Mouse (Mus musculus): ENCODE data around the gene Jarid2.

Gene Jarid2

GRCm38 (mm10) chr13:44728145-44728880 is 961 bp upstream of the Jarid2 start:
- no peak for DNase-seq (ENCODE audit: low spot score in 2 of 2)

- peak; percentile 100 for DNase-seq (ENCODE audit: low spot score in 2 of 2)
Observed at GRCm38 (mm10) chr13:44730146-44730864, 1.0 kb downstream of the Jarid2 start.

DNA sequence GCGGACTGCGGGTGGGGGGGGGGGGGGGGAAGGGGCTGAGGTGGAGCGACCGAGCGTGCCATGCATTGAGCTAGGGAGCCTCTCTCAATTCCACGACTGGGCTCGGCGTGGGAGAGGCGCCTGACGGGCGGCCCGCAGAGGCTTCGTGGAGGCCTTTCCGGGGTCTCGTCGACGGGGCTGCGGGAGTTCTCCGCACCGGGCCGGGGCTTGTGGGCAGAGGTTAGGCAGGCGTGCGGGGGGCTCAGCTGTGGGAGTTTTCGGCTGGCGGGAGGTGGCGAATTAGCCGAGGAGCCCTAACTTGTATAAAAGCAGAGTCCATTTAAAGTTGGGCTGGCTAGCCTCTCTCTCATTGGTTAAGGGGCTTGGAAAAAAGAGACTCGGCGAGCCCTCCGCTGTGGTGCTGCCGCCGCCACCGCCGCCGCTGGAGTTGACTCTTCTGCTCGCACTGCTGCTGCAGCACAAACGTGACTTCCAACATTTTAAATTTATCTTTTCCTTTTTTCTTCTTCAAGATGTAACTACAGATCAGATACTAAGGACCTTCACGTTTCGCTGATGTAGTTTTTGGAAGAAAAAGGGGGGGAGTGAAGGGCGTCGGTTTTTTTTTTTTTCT is 1.8 kb downstream of the Jarid2 start:
- DNase-seq (ENCODE audit: low spot score in 2 of 2) = peak; percentile 91 to 93

DNA sequence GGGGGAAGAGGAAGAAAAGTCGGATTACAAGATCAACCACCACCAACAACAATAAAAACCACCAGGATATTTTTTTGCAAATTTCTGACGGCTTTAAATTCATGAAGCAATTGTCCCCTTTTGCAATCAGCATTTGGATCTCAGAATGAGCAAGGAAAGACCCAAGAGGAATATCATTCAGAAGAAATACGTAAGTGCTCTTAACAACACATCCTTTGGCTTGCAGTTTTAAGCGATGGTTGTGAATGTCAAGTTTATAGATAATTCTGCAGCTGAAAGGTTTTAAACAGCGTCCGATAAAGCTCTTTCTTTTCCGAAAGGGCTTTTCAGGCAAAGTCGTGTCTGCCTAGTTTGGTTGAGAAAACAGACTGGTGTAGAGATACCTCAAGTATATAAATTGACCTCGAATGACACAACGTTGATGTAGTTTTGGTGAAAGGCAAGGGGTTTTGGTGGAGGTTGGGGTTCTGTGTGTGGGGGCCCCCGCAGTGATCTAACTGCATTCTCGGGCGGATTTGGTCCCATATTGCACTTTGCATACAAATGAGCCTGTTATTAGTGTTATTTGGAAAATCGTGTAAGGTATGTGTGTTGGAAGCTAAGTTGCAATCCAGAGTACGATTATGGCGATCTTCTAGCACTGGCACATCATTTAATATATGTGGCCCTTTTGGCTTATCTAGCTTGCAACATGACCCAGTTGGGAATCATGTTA is 2.6 kb downstream of the Jarid2 start:
- no peak for DNase-seq (ENCODE audit: low spot score in 2 of 2)

DNA sequence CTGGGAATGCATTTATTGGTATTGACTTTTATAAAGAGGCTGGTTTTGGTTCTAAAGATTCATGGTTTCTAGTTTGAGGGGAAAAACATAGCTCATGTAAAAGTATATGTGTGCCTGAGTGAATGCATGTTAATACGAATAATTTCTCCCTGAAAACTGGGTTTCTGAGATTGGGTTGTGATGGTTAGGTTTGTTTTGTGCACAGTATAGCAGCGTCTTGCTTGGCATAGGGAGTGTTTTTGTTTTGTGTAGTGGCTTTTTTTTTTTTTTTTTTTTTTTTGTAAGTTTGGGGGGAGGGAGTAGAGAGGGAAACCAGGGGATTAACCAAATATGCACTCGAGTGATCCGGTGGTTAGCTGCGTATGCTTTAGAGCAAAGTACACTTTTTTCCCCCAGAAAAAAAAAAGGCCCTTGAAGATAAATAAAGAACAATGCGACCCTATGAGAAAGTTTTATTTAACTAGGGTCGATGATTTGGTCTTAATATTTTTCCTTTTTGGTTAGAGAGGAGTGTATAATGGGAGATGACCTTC is 3.2 kb downstream of the Jarid2 start:
- no peak for DNase-seq (ENCODE audit: low spot score in 2 of 2)

GRCm38 (mm10) chr13:44733036-44733372 is 3.7 kb downstream of the Jarid2 start:
- no peak for DNase-seq (ENCODE audit: low spot score in 2 of 2)

- peak; percentile 79 to 81 for DNase-seq (ENCODE audit: low spot score in 2 of 2)
Observed at GRCm38 (mm10) chr13:44733373-44734111, 4.3 kb downstream of the Jarid2 start.

DNA sequence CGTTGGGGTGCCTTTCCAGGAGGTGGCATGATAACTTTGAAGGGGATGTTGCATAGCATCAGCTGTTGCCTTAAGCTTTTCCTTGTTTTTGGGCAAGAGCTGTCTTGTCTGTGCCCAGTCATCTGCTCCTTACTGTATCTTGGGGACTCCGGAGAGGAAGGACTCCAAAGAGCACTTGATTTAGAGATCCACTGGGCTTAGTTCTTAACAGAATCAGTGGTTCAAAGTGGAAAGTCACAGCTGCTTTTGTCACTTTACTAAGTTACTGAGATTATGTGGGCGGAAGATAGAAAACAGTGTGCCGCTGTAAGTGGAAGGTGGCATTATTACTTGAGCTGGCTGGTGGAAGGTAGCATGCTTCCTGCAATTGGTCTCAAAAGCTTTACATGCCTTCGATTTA is 5.2 kb downstream of the Jarid2 start:
- DNase-seq (ENCODE audit: low spot score in 2 of 2) = no peak

DNA sequence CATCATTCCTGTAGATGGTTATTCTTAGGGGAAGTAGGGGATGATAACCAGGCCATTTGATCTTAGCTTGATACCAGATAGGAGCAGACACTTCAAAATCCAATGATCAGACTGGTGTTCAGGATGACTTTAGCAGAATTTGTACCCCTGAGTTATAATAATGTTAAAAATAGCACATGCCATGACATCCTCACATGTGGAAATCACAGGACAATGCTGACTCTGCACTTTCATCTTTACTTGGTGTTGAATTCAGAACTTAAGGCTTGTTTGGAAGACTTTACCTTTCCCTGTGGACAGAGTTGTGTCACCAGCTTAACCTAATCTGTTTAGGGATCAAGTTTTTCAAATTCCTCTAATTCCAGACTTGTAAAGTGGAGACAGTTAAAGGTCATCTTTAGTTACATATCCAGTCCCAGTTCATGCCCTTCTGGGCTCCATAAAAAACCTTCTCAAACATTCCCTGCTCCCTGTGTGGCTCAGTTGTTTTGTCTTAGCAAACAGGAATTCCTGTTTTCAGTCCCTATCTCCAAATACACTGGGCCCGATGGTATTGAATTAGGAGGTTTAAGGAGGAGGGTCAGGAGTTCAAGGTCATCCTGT is 5.9 kb downstream of the Jarid2 start:
- DNase-seq (ENCODE audit: low spot score in 2 of 2) = no peak

GRCm38 (mm10) chr13:44737297-44737696 is 8.0 kb downstream of the Jarid2 start:
- no peak for DNase-seq (ENCODE audit: low spot score in 2 of 2)

DNA sequence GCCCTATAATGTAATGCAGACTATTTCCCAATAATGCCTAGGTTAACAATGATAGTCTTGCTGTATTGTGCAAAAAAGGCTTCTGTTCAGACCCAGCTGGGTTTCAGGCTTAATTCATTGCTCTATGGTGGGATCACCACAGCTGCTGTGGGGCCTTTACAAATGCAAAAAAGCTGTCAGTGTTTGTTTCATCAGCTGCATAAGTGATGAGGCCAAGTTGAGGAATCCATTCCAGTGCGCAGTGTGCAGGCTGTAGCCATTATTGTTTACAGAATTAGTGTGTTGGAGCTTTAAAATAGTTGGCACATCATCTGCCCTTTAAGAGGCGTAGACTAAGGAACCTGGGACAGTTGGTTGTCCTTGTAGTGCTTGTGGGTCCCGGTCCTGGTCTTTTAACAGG is 22.5 kb downstream of the Jarid2 start:
- DNase-seq (ENCODE audit: low spot score in 2 of 2) = peak; percentile 50 to 58

- DNase-seq (ENCODE audit: low spot score in 2 of 2) = no peak
Observed at GRCm38 (mm10) chr13:44753206-44753605, 23.9 kb downstream of the Jarid2 start.

DNA sequence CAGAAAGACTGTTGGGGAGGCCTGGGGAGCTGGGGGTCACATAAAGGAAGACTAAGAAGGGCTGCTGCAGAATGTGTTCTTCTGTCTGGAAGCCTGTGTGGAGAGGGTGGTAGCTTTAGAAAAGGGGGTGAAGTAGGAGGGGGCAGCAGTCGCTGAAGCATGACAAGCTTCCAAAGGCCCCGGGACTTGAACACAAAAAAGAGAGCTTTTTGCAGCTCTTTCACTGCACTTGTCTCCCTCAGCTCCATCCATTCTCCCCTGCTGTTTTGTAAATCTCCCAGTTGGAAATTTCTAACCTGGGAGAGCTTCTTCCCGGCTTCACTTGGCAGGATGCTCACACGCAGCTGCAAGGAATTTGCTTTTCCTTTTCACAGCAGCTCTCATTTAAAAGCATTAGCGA is 26.2 kb downstream of the Jarid2 start:
- DNase-seq (ENCODE audit: low spot score in 2 of 2) = no peak

DNA sequence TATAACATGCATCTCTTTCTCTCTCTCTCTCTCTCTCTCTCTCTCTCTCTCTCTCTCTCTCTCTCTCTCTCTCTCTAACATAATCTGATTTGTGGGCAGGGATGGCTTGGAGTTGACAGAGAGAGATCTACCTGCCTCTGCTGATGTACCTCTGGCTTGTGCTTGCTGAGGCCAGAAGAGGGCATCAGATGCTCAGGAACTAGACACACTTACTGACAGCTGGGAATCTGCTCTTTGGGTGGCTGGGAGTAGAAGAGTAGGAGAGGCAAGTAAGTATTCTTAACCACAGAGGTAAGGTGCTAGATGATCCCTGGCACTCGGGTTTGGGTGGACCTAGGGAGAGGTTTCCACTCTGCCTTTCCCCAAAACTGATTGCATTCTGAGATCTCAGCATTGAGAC is 29.5 kb downstream of the Jarid2 start:
- no peak for DNase-seq (ENCODE audit: low spot score in 2 of 2)

- no peak for DNase-seq (ENCODE audit: low spot score in 2 of 2)
Observed at GRCm38 (mm10) chr13:44760761-44761160, 31.5 kb downstream of the Jarid2 start.

GRCm38 (mm10) chr13:44763068-44763467 is 33.8 kb downstream of the Jarid2 start:
- no peak for DNase-seq (ENCODE audit: low spot score in 2 of 2)

GRCm38 (mm10) chr13:44767751-44768150 is 38.5 kb downstream of the Jarid2 start:
- DNase-seq (ENCODE audit: low spot score in 2 of 2) = no peak

DNA sequence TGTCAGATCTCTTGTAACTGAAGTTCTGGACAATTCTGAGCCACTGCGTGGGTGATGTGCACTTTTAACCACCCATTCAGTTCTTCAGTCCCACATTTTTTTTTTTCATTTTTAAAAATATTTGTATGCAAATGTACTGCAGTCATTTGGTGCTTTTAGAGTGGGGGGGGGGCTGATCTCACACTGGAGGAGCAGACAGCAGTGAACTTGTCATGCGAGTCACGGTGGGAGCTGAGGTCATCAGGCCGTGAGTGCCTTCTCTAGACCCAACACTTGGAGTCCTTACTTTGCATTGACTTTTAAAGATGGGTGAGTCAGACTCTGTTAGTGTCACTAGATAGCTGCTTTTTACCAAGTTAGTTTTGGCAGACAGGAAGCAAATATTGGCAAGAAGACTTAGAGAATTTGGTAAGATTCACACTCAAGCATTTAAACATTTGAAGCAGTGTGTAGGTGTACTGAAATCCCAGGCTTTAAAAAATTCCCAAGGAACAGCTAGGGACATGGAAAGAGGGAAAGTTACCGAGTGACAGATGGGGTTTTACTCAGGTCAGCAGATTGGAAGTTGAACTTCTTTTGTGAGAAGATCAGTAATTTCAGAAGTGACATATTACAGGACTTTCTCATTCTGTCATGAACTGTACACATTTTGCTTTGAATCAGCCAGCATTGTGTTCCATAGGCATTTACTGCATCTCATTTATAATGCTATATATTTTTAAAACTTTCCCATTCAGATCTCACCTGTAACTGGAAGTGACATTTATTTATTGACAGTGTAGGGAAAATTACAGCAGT is 41.7 kb downstream of the Jarid2 start:
- no peak for DNase-seq (ENCODE audit: low spot score in 2 of 2)

GRCm38 (mm10) chr13:44772816-44773215 is 43.5 kb downstream of the Jarid2 start:
- no peak for DNase-seq (ENCODE audit: low spot score in 2 of 2)

DNA sequence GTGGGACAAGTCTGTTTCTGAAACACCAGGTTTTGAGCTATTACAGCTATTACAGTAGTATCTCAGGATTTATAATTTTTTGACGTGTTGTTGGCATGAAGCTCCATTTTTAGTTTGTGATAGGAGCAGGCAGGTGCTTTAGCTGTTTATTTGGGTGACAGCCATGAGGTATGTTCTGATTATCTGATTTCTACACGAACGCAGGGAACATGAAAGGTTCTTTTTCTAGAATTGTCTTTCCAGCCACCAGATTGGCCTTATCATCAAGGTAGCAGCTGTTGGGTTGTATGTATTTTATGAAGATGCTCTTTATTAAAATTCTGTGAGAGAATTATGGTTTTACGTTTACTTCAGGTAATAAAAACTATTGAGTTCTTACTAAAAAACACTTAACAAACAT is 45.1 kb downstream of the Jarid2 start:
- no peak for DNase-seq (ENCODE audit: low spot score in 2 of 2)

Data from right cerebral cortex, postnatal 10 days (tissue).